Mouse (Mus musculus): ENCODE results near the gene Gm13283. TPM values are rescaled to one million over a fixed set of nuclear protein-coding genes. Genes with fewer than 3 reads are reported as not detected.
"Not testable (repeated sequence)": the region's sequence is repeated elsewhere in the genome, so short reads cannot be mapped to it uniquely, and the experiment has no call there.

Gm13283 gene
- polyA plus RNA-seq (2011; ENCODE audit: insufficient read depth, insufficient read length, low replicate concordance, missing spikeins): not detected in 2 replicates

GRCm38 (mm10) chr4:88759610-88760268 is at the start of gene Gm13283:
Gene Gm13283 (plus strand): TSS chr4:88760119.
- H3K4me1 ChIP-seq (ENCODE audit: control insufficient read depth, insufficient read depth, low read length); H3K4me3 ChIP-seq (replicated peaks; ENCODE audit: control insufficient read depth, low read depth, low read length): not testable (repeated sequence)
- H3K27ac ChIP-seq (ENCODE audit: control insufficient read depth, insufficient read depth, low read depth, low read length, poor library complexity): peak within 1 kb of the TSS; percentile 74; the same call in 1 of the 2 replicates
- 14% methylated on average over 11 of the region's 14 CpGs for WGBS

GRCm38 (mm10) chr4:88714281-88714680 is 45.6 kb upstream of the Gm13283 start:
- H3K27ac ChIP-seq (ENCODE audit: control insufficient read depth, insufficient read depth, low read depth, low read length, poor library complexity): no peak overlapping the region
- TF ChIP-seq POLR2A (IDR thresholded peaks at IDR 0.05; ENCODE audit: borderline replicate concordance, control insufficient read depth, low read depth, low read length) (no peak), CTCF (IDR thresholded peaks at IDR 0.05; ENCODE audit: control insufficient read depth, insufficient read depth, low read length) (no peak)
- WGBS: 14% methylated on average over 1 of the region's 1 CpGs

GRCm38 (mm10) chr4:88715059-88715458 is 44.9 kb upstream of the Gm13283 start:
- Histone ChIP-seq H3K4me3 (replicated peaks; ENCODE audit: control insufficient read depth, low read depth, low read length) (no peak overlapping the region), H3K27ac (ENCODE audit: control insufficient read depth, insufficient read depth, low read depth, low read length, poor library complexity) (no peak overlapping the region)
- no peak for TF ChIP-seq CTCF (IDR thresholded peaks at IDR 0.05; ENCODE audit: control insufficient read depth, insufficient read depth, low read length)
- TF ChIP-seq POLR2A (IDR thresholded peaks at IDR 0.05; ENCODE audit: borderline replicate concordance, control insufficient read depth, low read depth, low read length): no peak

More at GRCm38 (mm10) chr4:88714281-88714680, 45.6 kb upstream of the Gm13283 start:
- H3K4me3 ChIP-seq (replicated peaks; ENCODE audit: control insufficient read depth, low read depth, low read length): no peak overlapping the region
- no peaks in the 10 kb centered on the region; the same call in 1 of the 2 replicates for H3K4me1 ChIP-seq (ENCODE audit: control insufficient read depth, insufficient read depth, low read length)

GRCm38 (mm10) chr4:88718715-88719114 is 41.2 kb upstream of the Gm13283 start:
- TF ChIP-seq CTCF (IDR thresholded peaks at IDR 0.05; ENCODE audit: control insufficient read depth, insufficient read depth, low read length) (no peak), POLR2A (IDR thresholded peaks at IDR 0.05; ENCODE audit: borderline replicate concordance, control insufficient read depth, low read depth, low read length) (no peak)
- H3K4me3 ChIP-seq (replicated peaks; ENCODE audit: control insufficient read depth, low read depth, low read length): no peak overlapping the region
- 29% methylated on average over 1 of the region's 1 CpGs for WGBS
- no peak overlapping the region for H3K27ac ChIP-seq (ENCODE audit: control insufficient read depth, insufficient read depth, low read depth, low read length, poor library complexity)
- H3K4me1 ChIP-seq (ENCODE audit: control insufficient read depth, insufficient read depth, low read length): peaks cover 6% of the 10 kb centered on the region; the same call in 1 of the 2 replicates

More at GRCm38 (mm10) chr4:88715059-88715458, 44.9 kb upstream of the Gm13283 start:
- no peaks in the 10 kb centered on the region; the same call in 1 of the 2 replicates for H3K4me1 ChIP-seq (ENCODE audit: control insufficient read depth, insufficient read depth, low read length)

GRCm38 (mm10) chr4:88721791-88722721 is 37.9 kb upstream of the Gm13283 start, which contains the start of the genes Gm26566 and Klhl9:
Gene Gm26566 (plus strand): TSS chr4:88721805.
Gene Klhl9 (minus strand): TSS chr4:88722465.
- peak within 1 kb of the TSS; percentile 99 for H3K4me3 ChIP-seq (replicated peaks; ENCODE audit: control insufficient read depth, low read depth, low read length)
- H3K27ac ChIP-seq (ENCODE audit: control insufficient read depth, insufficient read depth, low read depth, low read length, poor library complexity): peak within 1 kb of the TSS; percentile 99
- WGBS: under 1% methylated on average over 82 of the region's 82 CpGs
- H3K4me1 ChIP-seq (ENCODE audit: control insufficient read depth, insufficient read depth, low read length): peaks cover 6% of the 10 kb centered on the region; the same call in 1 of the 2 replicates
- TF ChIP-seq POLR2A (IDR thresholded peaks at IDR 0.05; ENCODE audit: borderline replicate concordance, control insufficient read depth, low read depth, low read length): peak; percentile 79
- TF ChIP-seq CTCF (IDR thresholded peaks at IDR 0.05; ENCODE audit: control insufficient read depth, insufficient read depth, low read length): no peak

GRCm38 (mm10) chr4:88723497-88724090 is 36.3 kb upstream of the Gm13283 start:
- no peak overlapping the region for H3K27ac ChIP-seq (ENCODE audit: control insufficient read depth, insufficient read depth, low read depth, low read length, poor library complexity)
- TF ChIP-seq POLR2A (IDR thresholded peaks at IDR 0.05; ENCODE audit: borderline replicate concordance, control insufficient read depth, low read depth, low read length) (no peak), CTCF (IDR thresholded peaks at IDR 0.05; ENCODE audit: control insufficient read depth, insufficient read depth, low read length) (no peak)
- 66% methylated on average over 8 of the region's 8 CpGs for whole genome bisulfite sequencing
- peaks cover 6% of the 10 kb centered on the region; the same call in 1 of the 2 replicates for H3K4me1 ChIP-seq (ENCODE audit: control insufficient read depth, insufficient read depth, low read length)
- H3K4me3 ChIP-seq (replicated peaks; ENCODE audit: control insufficient read depth, low read depth, low read length): no peak overlapping the region

GRCm38 (mm10) chr4:88726727-88727126 is 33.2 kb upstream of the Gm13283 start:
- H3K27ac ChIP-seq (ENCODE audit: control insufficient read depth, insufficient read depth, low read depth, low read length, poor library complexity): peak overlapping the region; percentile 7; the same call in 1 of the 2 replicates
- no peak for TF ChIP-seq CTCF (IDR thresholded peaks at IDR 0.05; ENCODE audit: control insufficient read depth, insufficient read depth, low read length)
- no peak for TF ChIP-seq POLR2A (IDR thresholded peaks at IDR 0.05; ENCODE audit: borderline replicate concordance, control insufficient read depth, low read depth, low read length)
- 3% methylated on average over 6 of the region's 6 CpGs for WGBS

More at GRCm38 (mm10) chr4:88726727-88727126, 33.2 kb upstream of the Gm13283 start:
- no peak overlapping the region for H3K4me3 ChIP-seq (replicated peaks; ENCODE audit: control insufficient read depth, low read depth, low read length)
- H3K4me1 ChIP-seq (ENCODE audit: control insufficient read depth, insufficient read depth, low read length): no peaks in the 10 kb centered on the region; the same call in 1 of the 2 replicates

All from bone marrow, adult 2 months (tissue).